Mouse (Mus musculus) kidney, embryonic 15.5 days (tissue): ENCODE measurements around the gene 9330182O14Rik. TPM values are rescaled to one million over a fixed set of nuclear protein-coding genes. Genes with fewer than 3 reads are reported as not detected.

Experiments
- ATAC-seq: fragments of 200-750 bp; cut with Nextera tagmentation; replicated peaks from 2 replicates; pipeline ENCODE4 v1.8.0; 2017; ENCODE audit warnings: moderate TSS enrichment; ENCODE audit not compliant: low FRiP score
- H3K27ac ChIP-seq: fragments of 300-500 bp; sonication (generic); 2 replicates; pipeline ENCODE4 v1.5.1; 2015; ENCODE audit warnings: mild to moderate bottlenecking, inconsistent platforms
- H3K27me3 ChIP-seq: fragments of 300-500 bp; sonication (generic); 2 replicates; pipeline ENCODE4 v1.6.1; 2015; ENCODE audit warnings: inconsistent platforms
- H3K36me3 ChIP-seq: fragments of 300-500 bp; sonication (generic); 2 replicates; pipeline ENCODE4 v1.6.1; 2015; ENCODE audit warnings: inconsistent platforms
- H3K4me1 ChIP-seq: fragments of 300-500 bp; sonication (generic); 2 replicates; pipeline ENCODE4 v1.6.1; 2015; ENCODE audit warnings: inconsistent platforms
- H3K4me2 ChIP-seq: fragments of 300-500 bp; sonication (generic); 2 replicates; pipeline ENCODE4 v1.6.1; 2015; ENCODE audit warnings: moderate library complexity, mild to moderate bottlenecking, inconsistent platforms
- H3K4me3 ChIP-seq: fragments of 300-500 bp; sonication (generic); replicated peaks from 2 replicates; pipeline ENCODE4 v1.5.1; 2015; ENCODE audit warnings: mild to moderate bottlenecking, inconsistent platforms
- H3K9ac ChIP-seq: fragments of 300-500 bp; sonication (generic); 2 replicates; pipeline ENCODE4 v1.6.1; 2015; ENCODE audit warnings: mild to moderate bottlenecking, inconsistent platforms
- H3K9me3 ChIP-seq: fragments of 300-500 bp; sonication (generic); replicated peaks from 2 replicates; pipeline ENCODE4 v1.6.1; 2016; ENCODE audit warnings: inconsistent platforms
- WGBS: fragments of 180-500 bp; shearing (Covaris S2); methylation state at CpG from one replicate; pipeline ENCODE4 v1.1.7; 2015; ENCODE audit warnings: mixed read lengths; 5-methylcytosine and 5-hydroxymethylcytosine counted together
- microRNA-seq: library from miRNA; unstranded; fragments of <30 nt; microRNA quantifications from one replicate; pipeline ENCODE4, GENCODE M21; 2016
- polyA plus RNA-seq: library from polyadenylated mRNA; unstranded; fragments of >200 nt; fragmentation: Nextera tagmentation; extraction: Ambion mirVana; gene quantifications from 2 replicates; pipeline ENCODE4 v1.2.1, GENCODE M21; 2015

9330182O14Rik gene
- polyA plus RNA-seq, 1 experiment from 2014 or later = not detected

- no peaks in the 10 kb centered on the region for H3K9me3 ChIP-seq
- no peak overlapping the region for H3K9ac ChIP-seq
- no peak overlapping the region for H3K4me2 ChIP-seq
- 82% methylated on average over 6 of the region's 6 CpGs for WGBS
- no peaks in the 10 kb centered on the region for H3K36me3 ChIP-seq
- no peaks in the 10 kb centered on the region for H3K4me1 ChIP-seq
- H3K27ac ChIP-seq = no peak overlapping the region
- H3K4me3 ChIP-seq = no peak overlapping the region
- ATAC-seq = no peak
- H3K27me3 ChIP-seq = no peaks in the 10 kb centered on the region
These were observed 23.5 kb downstream of the 9330182O14Rik start for GRCm38 (mm10) chr15:40157683-40158082.

- ATAC-seq = no peak; the same call in 1 of the 2 replicates
- Histone ChIP-seq H3K9me3 (no peaks in the 10 kb centered on the region), H3K27me3 (no peaks in the 10 kb centered on the region), H3K4me1 (peaks cover 15% of the 10 kb centered on the region), H3K36me3 (no peaks in the 10 kb centered on the region), H3K4me3 (peak overlapping the region; percentile 21; the same call in 1 of the 2 replicates), H3K27ac (peak overlapping the region; percentile 66; the same call in 1 of the 2 replicates), H3K4me2 (peak overlapping the region; percentile 55), H3K9ac (no peak overlapping the region)
- WGBS = 23% methylated on average over 9 of the region's 9 CpGs
These were observed 32.6 kb downstream of the 9330182O14Rik start for GRCm38 (mm10) chr15:40166560-40167275.

- ATAC-seq = peak; percentile 33; the same call in 1 of the 2 replicates
- H3K4me2 ChIP-seq = peak overlapping the region; percentile 55
- peak overlapping the region; percentile 66; the same call in 1 of the 2 replicates for H3K27ac ChIP-seq
- H3K9me3 ChIP-seq = no peaks in the 10 kb centered on the region
- peak overlapping the region; percentile 21 for H3K4me3 ChIP-seq
- WGBS = 34% methylated on average over 26 of the region's 26 CpGs
- peak overlapping the region; percentile 26; the same call in 1 of the 2 replicates for H3K9ac ChIP-seq
- no peaks in the 10 kb centered on the region for H3K27me3 ChIP-seq
- peaks cover 15% of the 10 kb centered on the region for H3K4me1 ChIP-seq
- no peaks in the 10 kb centered on the region for H3K36me3 ChIP-seq
These were observed 33.3 kb downstream of the 9330182O14Rik start for GRCm38 (mm10) chr15:40167276-40168139.

GRCm38 (mm10) chr15:40168140-40168688, 34.0 kb downstream of the 9330182O14Rik start:
- H3K36me3 ChIP-seq = no peaks in the 10 kb centered on the region
- H3K9me3 ChIP-seq = no peaks in the 10 kb centered on the region
- peak overlapping the region; percentile 66; the same call in 1 of the 2 replicates for H3K27ac ChIP-seq
- ATAC-seq = peak; percentile 82; the same call in 1 of the 2 replicates
- peaks cover 15% of the 10 kb centered on the region for H3K4me1 ChIP-seq
- H3K9ac ChIP-seq = peak overlapping the region; percentile 26; the same call in 1 of the 2 replicates
- no peaks in the 10 kb centered on the region for H3K27me3 ChIP-seq
- peak overlapping the region; percentile 55 for H3K4me2 ChIP-seq
- peak overlapping the region; percentile 21 for H3K4me3 ChIP-seq
- 31% methylated on average over 10 of the region's 10 CpGs for WGBS

- H3K9me3 ChIP-seq = no peaks in the 10 kb centered on the region
- H3K27ac ChIP-seq = no peak overlapping the region
- no peak overlapping the region for H3K4me3 ChIP-seq
- peaks cover 15% of the 10 kb centered on the region for H3K4me1 ChIP-seq
- no peak overlapping the region for H3K4me2 ChIP-seq
- no peak overlapping the region for H3K9ac ChIP-seq
- no peaks in the 10 kb centered on the region for H3K27me3 ChIP-seq
- 71% methylated on average over 5 of the region's 5 CpGs for WGBS
- ATAC-seq = no peak
- no peaks in the 10 kb centered on the region for H3K36me3 ChIP-seq
These were observed 34.9 kb downstream of the 9330182O14Rik start for GRCm38 (mm10) chr15:40169061-40169460.

GRCm38 (mm10) chr15:40169705-40170104, 35.5 kb downstream of the 9330182O14Rik start:
- 65% methylated on average over 13 of the region's 13 CpGs for WGBS
- Histone ChIP-seq H3K4me1 (peaks cover 15% of the 10 kb centered on the region), H3K36me3 (no peaks in the 10 kb centered on the region), H3K9ac (no peak overlapping the region), H3K27ac (no peak overlapping the region), H3K27me3 (no peaks in the 10 kb centered on the region), H3K4me3 (no peak overlapping the region), H3K9me3 (no peaks in the 10 kb centered on the region), H3K4me2 (0 out of 2 replicates have a peak overlapping the region, but pooled peaks have one; percentile 16)
- ATAC-seq = peak; percentile 50

- ATAC-seq = peak; percentile 56; the same call in 1 of the 2 replicates
- 14% methylated on average over 2 of the region's 2 CpGs for WGBS
- no peaks in the 10 kb centered on the region for H3K9me3 ChIP-seq
- no peaks in the 10 kb centered on the region for H3K4me1 ChIP-seq
- no peak overlapping the region for H3K27ac ChIP-seq
- no peaks in the 10 kb centered on the region for H3K27me3 ChIP-seq
- no peaks in the 10 kb centered on the region for H3K36me3 ChIP-seq
- H3K4me3 ChIP-seq = no peak overlapping the region
- H3K9ac ChIP-seq = no peak overlapping the region
- H3K4me2 ChIP-seq = no peak overlapping the region
These were observed 45.3 kb downstream of the 9330182O14Rik start for GRCm38 (mm10) chr15:40179423-40179822.

- Histone ChIP-seq H3K9ac (no peak overlapping the region), H3K27me3 (no peaks in the 10 kb centered on the region), H3K4me1 (no peaks in the 10 kb centered on the region), H3K36me3 (no peaks in the 10 kb centered on the region), H3K27ac (no peak overlapping the region), H3K4me2 (no peak overlapping the region), H3K4me3 (no peak overlapping the region), H3K9me3 (no peaks in the 10 kb centered on the region)
- 52% methylated on average over 6 of the region's 6 CpGs for WGBS
- ATAC-seq = no peak
These were observed 52.9 kb downstream of the 9330182O14Rik start for GRCm38 (mm10) chr15:40187017-40187416.

Small RNA genes within 50 kb of the gene (microRNA-seq; reads per million reads assigned to microRNA genes)
- gene Gm25958 = not detected
